Mouse (Mus musculus): ENCODE data around the gene Actn1.

DNA sequence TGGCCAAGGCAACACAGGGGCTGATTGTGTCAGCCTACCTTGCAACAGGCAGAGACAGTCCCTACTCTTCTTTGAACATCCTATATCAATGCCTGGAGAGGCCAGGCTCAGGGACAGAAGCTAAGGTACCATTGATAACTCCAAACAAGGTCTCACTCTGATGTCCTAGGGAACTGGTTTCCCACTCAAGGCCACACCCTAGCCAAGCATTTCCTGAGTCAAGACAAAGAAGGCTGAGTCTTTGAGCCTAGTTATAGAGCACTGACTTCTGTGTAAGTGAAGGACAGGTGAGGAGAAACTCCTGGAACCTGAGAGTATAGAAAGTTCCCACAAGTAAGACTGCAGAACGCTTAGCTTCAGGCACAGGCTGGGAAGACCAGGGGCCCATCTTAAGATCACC lies 15.4 kb downstream of the Actn1 start:
- TF ChIP-seq GATA1 (IDR thresholded peaks at IDR 0.05; ENCODE audit: borderline replicate concordance, low read length) (no peak), FLI1 (IDR thresholded peaks at IDR 0.05; ENCODE audit: low read length) (no peak)
